Mouse (Mus musculus) retina, postnatal 7 days (tissue): ENCODE data around the gene Scn5a.

Source experiments
- DNase-seq: peaks from one replicate; pipeline ENCODE4 v3.0.0-alpha.2; 2012; ENCODE audit warnings: low read depth, low spot score

Scn5a gene

DNA sequence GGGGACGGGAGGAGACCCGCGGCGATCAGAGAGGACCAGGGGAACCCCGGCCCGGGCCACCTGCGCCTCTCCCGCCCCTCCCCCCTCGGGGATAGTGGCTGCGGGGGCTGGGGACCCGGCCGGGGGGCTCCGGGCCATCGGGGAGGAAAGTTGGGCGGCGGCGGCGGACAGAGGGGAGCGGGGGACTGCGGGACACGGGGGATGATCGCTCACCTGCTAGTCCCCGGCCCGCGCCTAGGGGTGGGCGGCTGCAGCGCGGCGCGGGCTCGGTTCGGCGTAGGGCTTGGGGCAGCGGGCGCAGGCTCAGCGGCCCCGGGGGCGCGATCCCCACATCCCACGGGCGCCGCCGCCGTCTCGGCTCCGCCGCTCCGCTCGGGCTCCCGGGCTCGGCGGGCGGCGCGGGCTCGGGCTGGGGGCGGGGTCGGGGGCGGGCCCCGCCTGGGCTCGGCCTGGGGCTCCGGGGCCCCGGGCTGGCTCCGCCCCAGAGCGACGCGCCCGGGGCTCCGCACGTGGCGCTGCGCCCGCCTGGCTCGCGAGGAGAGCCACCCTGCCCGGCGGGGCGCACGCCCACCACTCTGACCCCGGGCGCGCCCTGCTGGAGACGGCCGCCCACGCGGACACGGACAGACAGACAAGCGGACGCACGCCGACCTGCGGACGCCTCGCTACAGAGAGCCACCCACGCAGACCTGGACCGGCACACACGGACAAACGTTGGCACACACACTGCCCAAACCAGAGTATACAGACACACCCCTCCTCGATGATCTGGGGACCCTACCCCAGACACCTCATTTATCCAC is at the start of gene Scn5a:
Scn5a (minus strand) TSS at position 381 of the 803 bp plus-strand sequence.
- DNase-seq = no peak

DNA sequence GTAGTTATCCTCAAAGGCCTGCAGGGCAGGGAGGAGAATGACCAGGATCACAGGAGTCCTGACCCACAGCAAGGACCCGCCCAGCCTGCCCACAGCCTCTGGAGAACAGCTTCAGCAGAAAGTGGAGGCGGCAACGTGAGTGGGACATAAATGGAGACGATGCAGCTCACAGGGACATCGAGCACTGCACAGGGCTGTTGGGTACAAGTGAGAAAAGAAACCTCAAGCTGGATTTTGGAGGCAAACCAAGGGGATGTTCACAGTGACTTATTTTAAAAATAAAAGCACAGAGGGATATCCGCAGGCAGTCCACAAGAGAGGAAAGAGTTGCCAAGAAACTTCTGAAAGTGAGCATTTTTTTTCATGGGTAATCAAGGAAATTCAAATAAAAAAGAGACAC is 48.4 kb upstream of the Scn5a start:
- DNase-seq = no peak

DNA sequence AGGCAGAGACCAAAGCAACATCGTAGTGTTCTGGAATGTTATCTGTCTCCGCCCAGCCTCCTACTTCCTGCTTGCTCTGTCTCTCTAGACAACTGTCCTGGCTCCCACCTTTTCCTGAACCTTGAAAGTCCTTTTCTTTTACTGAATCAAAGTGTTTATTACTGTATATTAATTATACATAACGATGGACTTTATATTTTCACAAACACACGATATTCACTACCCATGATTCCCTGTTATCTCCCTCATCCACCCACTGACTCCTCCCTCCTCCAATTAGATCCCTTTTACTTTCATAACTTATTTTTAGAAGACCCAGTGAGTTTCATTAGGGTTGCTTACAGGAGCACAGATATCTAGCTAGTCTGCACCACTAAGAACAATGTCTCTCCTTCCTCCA is 45.3 kb upstream of the Scn5a start:
- no peak for DNase-seq

DNA sequence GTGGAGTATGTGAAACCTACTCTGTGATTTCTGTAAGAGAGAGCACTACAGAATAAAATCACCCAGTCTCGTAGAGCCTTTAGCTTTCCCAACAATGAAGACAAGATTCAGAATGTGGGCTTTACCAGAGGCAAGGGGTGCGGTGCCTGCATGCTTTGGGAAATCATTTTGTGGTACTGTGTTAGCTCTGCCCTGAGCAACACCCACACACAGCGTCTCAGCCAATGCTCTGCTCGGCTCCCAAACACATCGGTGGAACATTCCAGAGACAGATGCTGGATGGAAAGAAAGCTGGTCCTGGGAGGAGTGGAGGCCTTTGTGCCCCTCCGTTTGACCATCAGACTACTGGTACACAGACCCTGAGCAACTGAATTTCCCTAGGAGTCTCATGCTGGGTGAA is 36.0 kb upstream of the Scn5a start:
- no peak for DNase-seq

DNA sequence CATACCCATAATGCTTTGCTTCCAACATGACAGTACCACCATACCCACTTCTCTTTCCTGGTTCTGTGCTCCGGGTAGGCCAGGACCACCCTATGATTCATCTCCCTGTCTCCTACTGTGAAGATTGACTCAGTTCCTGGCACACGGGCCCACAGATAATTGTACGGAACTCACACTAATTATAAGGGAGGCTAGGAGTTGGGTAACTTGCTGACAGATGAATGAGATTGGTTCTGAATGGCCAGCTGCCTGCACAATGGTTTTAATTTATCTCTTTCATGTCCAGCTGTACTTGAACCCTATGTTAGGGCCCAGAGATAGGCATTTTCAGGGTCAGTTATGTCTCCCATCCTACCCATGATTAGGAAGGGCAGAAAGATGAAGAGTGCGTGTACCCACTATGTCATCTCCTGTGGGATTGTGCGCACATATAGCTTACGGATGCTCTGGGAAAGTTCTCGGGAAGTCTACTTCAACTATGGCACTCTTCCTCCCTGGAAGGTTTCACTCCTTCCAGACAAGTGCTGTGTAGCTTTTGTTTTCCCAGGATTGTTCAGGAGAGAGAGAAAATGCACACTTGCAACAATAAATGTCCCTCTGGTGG is 31.8 kb upstream of the Scn5a start:
- DNase-seq = no peak

DNA sequence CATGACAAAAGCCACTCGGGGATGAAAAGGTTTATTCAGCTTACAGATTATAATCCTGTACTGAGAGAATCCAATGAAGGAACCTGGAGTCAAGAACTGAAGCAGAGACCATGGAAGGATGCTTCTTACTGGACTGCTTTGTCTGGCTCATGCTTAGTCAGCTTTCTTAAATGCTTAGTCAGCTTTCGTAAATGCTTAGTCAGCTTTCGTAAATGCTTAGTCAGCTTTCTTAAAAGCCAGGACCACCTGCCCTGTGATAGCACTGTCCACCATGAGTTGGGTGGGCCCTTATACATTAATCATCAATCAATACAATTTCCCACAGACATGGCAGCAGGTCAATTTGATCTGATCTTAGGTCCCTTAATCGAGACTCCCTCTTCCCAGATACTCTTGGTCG is 28.1 kb upstream of the Scn5a start:
- DNase-seq = no peak

DNA sequence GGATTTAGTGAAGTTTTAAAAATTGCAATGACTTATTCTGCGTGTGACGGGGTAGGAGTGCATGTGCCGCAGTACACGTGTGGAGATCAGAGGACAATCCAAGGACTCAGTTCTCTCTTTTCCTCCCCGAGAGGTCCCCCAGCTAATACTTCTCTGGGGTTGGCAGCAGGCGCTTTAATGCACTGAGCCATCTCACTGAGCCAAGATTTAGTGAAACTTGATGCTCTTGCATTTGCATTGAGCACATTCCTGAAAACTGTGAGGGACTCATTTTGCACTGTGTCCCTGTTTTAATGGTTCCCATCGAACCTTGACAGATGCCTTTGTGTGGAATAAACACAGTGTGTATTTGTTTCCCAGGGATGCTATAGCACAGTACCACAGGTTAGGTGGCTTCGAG is 25.8 kb upstream of the Scn5a start:
- DNase-seq = no peak

DNA sequence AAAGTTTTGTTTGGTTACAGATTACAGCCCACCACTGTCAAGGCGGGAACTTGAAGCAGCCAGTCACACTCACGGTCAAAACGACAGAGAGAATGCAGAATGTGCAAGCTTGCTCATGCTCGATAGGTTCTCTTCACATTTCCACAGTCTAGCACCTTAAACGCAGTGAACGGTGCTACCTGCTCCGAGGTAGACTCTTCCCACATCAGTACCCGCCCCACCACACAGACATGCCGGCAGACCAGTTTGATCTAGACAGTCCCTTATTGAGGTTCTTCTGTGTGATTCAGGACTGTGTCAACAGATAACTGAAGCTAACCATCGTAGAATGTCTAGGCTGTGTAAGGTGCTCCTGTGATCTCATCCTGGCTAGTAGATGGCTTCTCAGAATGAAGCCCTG is 19.7 kb upstream of the Scn5a start:
- DNase-seq = no peak

DNA sequence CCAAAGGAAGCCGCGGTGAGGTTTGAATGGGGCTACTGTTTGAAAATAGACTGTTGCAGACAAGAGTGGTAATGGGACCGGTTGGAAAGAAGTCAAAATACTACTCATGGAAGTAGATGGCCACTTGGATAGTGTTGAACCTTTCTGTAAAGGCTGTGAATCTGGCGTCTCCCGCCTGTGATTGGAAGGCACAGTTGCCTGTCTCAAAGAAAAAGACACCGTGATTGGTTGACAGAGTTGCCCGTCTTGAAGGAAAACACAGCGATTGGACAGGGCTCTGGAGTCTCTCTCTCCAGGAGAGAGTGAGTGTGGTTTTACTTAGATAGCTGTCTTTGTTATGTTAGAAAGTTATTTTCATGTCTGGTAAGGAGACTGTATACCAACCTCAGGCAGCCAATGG is 18.5 kb upstream of the Scn5a start:
- no peak for DNase-seq

DNA sequence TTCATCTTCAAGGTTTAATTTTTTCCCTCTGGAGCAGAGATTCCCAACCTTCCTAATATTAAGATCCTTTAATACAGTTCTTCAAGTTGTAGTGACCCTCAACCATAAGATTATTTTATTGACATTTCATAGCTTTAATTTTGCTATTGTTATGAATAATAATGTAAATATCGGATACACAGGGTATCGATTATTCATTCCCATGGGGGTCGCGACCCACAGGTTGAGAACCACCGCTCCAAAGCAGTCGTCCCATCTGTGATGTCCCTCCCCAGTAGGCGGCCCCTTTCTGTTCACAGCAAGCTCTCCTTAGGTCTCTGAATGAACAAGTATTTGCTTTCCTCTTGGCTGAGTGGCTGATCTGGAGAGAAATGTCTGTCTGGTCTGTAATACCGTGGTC is 10.8 kb upstream of the Scn5a start:
- no peak for DNase-seq

DNA sequence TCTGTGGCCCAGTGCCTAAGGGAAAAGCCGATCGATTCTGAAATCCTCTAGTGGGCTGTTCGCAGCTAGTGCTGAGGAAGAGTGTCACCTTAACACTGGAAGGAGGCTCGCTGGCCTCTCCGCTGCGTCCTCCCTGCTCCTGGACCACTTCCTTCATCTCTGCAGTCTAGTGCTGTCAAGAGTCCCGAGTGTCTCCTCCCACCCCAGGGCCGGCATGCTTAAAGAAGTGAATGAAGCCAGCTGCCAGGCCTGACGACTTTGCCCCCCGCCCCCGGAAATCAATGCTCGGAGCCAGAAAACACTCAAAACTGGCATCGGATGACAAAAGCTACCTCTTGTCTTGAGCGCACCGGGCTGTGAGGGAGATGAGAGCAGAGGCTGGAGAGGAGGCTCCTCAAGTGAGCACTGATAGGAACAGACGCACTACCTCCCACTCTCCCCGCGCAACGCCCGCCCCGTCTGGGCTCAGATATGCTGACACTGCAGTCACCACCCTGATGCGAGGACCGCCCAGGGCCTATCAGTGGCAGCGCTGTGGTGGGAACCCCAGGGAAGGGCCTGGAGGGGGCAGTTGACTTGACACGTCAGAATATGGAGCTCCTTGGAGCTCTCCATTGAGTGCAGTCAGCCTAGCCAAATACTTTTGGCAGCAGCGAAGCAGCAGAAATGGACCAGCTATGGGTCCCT is 10.1 kb upstream of the Scn5a start:
- no peak for DNase-seq

DNA sequence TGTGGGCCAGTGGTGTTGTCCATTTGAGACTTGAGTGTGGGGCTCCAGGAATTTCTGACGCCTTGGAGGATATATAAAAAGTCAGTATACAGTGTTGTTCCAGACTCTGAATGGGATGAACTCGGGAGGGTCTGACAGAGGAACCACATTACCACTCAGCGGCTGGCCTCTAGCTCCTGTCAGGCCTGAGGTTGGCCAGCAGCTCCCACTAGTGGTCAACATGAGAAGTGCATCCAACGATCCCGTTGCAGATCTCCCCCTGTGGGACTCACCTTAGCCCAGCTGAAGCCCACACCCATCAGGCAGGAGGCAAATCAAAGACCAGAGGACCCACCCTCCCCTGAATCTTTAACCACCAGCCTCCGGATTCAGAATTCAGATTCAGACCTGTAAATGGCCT is 1.9 kb upstream of the Scn5a start:
- DNase-seq = peak; percentile 70

DNA sequence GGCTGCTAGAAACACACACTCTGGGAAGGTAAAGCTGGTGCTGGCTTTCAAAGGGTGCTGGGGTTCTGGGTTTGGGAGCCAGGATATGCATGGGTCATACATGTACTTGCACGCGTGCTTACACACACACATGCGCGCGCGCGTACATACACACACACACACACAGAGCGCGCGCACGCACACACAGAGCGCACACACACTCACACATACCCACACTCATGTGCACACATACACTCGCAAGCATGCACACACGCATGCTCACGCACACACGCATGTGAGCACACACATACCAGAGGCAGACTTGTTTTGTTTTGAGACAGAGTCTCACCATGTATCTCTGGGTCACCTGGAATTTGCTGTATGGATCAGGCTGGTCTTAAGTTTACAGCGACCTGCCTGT is 1.4 kb upstream of the Scn5a start:
- no peak for DNase-seq

DNA sequence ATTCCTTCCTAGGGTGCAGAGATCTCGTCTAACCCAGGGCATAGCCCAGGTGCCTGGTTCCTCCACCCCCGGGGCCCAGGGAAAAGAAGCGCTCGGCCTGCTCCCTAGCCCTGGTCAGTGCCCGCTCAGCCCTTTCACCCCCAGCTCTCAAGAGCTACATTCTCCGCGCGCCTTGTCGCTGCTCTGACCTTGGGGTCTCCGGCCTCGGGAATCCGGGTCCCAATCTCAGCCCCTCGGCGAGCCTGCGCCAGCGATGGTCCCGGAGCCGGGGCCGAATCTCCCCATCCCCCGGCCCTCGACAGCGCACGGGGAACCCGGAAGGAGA is 543 bp downstream of the Scn5a start:
- DNase-seq = no peak

DNA sequence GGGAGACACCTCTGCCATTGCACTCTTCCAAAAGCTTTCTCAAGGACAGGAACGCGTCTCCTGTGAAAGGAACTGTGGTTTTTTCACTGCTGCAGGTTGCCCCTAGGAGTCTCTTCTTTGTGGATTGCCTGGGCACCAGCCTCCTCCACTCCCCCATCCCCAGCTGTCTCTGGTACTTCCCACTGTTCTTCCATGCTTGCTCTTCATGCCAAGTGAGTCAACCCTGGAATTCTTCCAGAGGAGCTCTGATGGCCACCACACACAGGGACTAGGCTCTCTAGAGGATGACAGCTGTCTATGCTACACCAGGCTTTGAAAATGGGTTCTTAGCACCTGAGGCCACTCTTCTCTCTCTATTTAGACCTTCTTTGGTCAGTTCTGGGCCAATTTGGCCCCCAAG is 1.8 kb downstream of the Scn5a start:
- DNase-seq = no peak

DNA sequence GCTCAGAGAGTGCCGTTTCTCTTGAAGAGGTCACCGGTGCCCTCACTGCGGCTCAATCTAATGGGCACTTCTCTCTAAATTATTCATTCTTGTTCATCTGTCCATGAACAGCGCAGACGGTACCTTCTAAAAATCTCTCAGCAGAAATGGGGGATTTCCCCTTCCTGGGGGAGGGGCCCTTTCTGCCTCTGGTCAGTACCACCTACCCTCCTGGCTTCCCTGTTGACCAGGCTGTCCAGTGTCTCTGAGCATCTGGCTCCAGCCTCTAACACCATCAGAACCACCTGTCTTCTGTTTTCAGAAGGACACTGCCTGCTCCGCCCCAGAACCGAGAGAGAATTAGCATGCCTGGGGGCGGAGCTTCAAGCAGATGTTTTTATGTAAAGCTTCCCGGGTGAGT is 3.1 kb downstream of the Scn5a start:
- no peak for DNase-seq

DNA sequence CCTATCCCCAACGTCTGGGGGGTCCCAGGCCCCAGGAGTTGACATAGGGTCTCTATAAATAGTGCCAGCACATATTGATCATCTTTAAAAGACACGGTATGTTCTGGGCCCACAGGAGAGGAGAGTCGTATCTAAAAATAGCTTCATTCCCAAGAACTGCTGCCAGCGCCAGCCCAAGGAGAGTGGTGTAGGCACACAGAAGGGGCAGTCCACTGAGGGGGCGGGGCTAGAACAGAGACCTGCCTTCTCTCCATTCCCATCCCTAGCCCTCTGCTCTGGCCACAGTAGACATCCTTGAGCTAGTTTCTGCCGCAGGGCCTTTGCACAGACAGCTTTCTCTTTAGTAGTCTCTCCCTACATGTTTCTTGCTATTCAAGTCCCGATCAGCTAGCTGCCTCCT is 4.5 kb downstream of the Scn5a start:
- no peak for DNase-seq

DNA sequence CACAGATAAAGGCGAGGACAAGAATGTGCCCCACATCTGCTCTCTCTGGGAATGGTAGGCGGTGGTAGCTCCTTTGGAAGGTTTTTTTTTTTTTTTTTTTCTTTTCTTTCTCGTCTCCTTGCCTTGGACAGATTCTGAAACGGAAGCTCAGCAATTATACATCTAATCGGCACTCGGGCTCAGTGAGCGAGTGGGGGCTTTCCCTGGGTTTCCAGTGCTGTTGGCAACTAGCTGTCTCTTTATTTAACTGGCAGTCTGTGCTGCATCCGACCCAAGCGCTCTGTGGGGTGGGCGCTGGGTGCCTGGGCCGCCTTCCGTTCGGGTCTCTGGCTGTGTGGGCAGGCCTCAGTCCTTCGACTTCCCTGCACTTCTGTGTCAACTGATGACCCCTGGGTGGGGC is 5.8 kb downstream of the Scn5a start:
- no peak for DNase-seq

DNA sequence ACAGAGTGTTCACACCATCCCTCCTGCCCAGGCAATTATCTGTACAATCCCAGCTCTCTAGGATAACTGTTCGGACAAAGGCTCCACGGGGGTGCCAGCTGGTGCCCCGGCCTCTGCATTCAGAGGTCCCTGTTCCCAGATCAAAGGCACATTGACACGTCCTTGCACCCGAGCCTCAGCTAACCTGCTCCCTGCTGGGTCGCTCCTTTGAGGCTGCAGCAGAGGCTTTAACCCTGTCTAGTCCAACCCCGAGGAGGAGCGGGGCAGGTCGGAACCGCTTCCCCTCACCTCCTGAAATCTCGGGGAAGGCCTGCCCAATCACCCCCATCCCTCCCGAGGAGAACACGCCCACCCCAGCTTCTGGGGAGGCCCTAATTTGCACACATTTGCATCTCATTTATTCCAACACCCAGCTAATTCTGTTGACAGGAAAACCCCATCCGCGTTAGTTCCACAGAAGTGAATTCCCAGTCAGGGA is 7.4 kb downstream of the Scn5a start:
- DNase-seq = no peak

DNA sequence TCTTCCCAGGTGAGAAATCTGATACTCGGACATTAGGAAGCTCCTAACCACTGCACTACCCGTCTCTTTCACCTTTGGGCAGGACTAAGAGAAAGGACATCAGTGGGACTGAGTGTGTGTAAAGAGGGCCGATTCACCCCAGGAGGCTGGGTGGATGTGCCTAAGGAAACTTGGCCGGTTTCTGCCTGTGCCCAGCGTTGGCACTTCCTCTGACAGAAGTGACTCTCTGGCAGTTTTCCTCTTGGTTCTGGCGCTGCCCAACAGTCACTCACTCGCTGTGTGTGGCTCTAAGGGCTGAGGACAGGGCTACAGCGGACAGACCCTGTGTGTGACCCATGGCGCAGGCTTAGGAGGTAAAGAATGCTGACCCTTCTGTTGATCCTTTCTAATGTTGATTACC is 8.2 kb downstream of the Scn5a start:
- DNase-seq = no peak

DNA sequence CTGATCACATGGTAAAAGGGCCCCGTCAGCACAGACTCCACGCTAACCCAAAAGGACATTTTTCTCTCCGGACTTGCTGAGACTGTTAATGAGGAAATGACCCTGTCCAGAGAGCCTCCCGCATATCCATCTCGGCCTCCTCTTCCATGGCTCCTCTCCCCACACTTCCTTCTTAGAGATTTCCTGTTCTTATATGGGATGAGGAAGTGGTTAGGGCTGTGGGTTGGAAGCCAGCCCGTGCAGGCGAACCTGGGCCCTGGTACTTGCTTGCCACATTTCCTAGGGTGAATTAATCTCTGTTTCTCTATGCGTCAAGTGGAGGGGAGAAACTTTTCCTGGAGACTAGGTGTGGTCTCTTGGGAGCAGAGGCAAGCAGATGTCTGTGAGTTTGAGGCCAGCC is 10.1 kb downstream of the Scn5a start:
- no peak for DNase-seq

DNA sequence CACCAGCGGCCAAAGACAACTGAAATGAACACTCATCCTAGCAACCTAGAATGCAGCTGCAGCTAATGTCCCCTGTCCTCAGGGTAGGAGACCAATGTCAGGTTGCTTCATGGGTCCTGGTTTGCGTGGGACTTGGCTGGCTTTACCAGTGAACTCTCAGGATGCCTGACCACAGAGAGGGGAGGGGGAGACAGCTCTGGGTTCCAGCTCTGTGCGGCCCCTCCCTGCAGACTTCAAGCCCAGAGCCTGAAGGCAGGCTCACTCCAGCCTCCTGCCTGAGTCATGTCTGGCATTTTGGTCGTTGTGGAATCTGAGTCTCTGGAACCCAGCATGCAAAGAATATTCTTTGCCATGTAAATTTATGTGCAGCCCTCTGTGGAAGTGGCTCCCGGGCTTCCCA is 11.0 kb downstream of the Scn5a start:
- no peak for DNase-seq

DNA sequence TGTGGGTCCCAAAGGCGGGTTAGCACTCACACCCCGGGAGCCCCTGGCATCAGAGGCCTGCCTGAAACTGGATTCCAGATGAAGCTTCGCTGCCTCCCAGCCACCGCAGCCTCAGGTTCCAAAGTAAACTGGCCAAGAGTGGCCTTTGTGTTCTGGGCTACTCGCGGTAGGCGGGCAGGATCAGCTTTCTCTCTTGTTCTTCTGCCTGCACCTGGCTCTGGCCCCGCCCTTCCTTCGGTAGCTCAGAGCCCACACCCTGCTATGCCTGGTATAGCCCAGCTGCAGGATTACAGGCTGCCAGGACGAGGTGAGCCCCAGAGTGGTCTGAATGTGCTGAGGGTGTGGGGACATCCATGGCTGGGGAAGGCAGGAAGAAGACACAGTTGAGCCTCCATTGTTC is 12.6 kb downstream of the Scn5a start:
- no peak for DNase-seq
